Mouse (Mus musculus) granulocyte monocyte progenitor cell, adult 5-6 weeks (primary cell): ENCODE results near the gene Sec23ip. TPM values are rescaled to one million over a fixed set of nuclear protein-coding genes. Genes with fewer than 3 reads are reported as not detected.

Source experiments
- ATAC-seq: replicated peaks from 2 replicates; pipeline ENCODE4 v1.8.0; 2016; ENCODE audit warnings: mild to moderate bottlenecking, moderate TSS enrichment, inconsistent platforms; ENCODE audit not compliant: poor library complexity, severe bottlenecking
- total RNA-seq, 2 experiments: library from RNA; stranded (forward) in 1 of 2; stranded (reverse) in 1 of 2; fragments of 200-712, 200-1000 nt in 1 of 2; fragments of >200 nt in 1 of 2; fragmentation: Nextera tagmentation in 1 of 2; gene quantifications; 2 replicates each; pipeline ENCODE4 v1.2.3; 2014 to 2017

The Sec23ip gene
- total RNA-seq, 2 experiments from 2014 or later, result 29.6 to 46.0 TPM

- ATAC-seq, result no peak
Measured at GRCm38 (mm10) chr7:128766696-128767095, 22.0 kb downstream of the Sec23ip start.

- ATAC-seq, result no peak
Measured at GRCm38 (mm10) chr7:128777201-128777600, 32.5 kb downstream of the Sec23ip start.

GRCm38 (mm10) chr7:128779305-128779704 is 34.6 kb downstream of the Sec23ip start:
- ATAC-seq, result peak; percentile 63

GRCm38 (mm10) chr7:128781846-128782245 is 37.1 kb downstream of the Sec23ip start:
- ATAC-seq, result no peak

DNA sequence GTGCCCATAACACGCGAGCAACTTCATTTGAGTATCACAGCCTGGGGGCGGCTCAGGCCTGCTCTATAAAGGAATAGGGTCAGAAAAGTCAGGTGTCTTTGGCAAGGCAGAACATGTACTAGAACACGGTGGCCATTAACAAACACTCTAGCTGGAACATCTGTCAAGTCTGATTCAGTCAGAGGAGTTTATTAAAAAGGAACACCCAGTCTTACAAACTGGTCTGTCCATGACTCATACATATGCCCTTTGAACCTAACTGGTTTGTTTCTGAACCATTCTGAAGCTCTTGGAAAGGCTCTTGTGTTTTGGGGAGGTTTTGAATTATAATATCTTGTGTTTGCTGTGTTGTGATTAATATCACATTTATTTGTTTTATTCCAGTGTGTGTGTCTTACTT is 45.3 kb downstream of the Sec23ip start:
- no peak for ATAC-seq

- no peak for ATAC-seq
Measured at GRCm38 (mm10) chr7:128793464-128793863, 48.7 kb downstream of the Sec23ip start.

GRCm38 (mm10) chr7:128824986-128825563 is 80.3 kb downstream of the Sec23ip start:
- no peak for ATAC-seq

DNA sequence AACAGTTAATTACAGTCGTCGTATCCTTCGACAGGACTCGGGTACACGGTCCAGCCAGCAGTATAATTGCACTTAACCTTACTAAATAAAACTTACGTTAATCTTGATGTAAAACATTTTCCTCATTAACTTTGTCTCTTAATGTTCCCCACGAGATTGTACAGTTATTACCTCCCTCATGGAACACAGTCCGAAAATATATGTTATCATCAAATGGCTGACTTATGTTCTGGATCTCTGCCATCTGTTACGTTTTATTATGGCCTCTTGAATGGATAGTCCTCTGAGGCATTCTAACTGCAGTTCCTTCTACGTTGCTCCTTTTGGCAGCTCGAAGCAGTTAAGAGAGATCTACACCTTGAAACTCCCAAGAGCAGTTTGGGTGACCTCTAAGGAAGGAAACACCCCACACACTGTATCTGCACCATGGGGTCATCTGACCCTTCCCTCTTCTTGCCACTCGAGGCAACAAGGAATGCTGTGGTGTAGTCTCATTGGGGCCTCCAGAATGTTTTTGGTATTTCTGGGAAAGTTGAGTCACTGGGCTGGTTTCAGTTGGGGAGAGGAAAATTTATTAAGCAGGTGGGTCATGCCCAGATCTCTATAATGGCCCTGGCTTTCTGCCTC is 87.8 kb downstream of the Sec23ip start:
- no peak for ATAC-seq

- no peak for ATAC-seq
Measured at GRCm38 (mm10) chr7:128833196-128833595, 88.5 kb downstream of the Sec23ip start.

Other genes starting within 250 kb of the Sec23ip start
- gene Bag3, start 221.3 kb upstream of the Sec23ip start, total RNA-seq (2014; fragmentation: Nextera tagmentation), result 8.0 and 9.8 TPM in 2 replicates
- gene Bag3, start 221.3 kb upstream of the Sec23ip start, total RNA-seq (2017), result 5.6 and 7.0 TPM in 2 replicates
- gene Inpp5f, start 133.6 kb upstream of the Sec23ip start, total RNA-seq (2014; fragmentation: Nextera tagmentation), result 9.5 and 11.4 TPM in 2 replicates
- 8.7 and 17.9 TPM in 2 replicates for gene Inpp5f, start 133.6 kb upstream of the Sec23ip start, total RNA-seq (2017)
- gene Mcmbp, start 4.4 kb upstream of the Sec23ip start, total RNA-seq (2014; fragmentation: Nextera tagmentation), result 87.6 and 96.3 TPM in 2 replicates
- gene Mcmbp, start 4.4 kb upstream of the Sec23ip start, total RNA-seq (2017), result 64.0 and 73.3 TPM in 2 replicates